Mouse (Mus musculus): ENCODE data around the gene Cd34.

The Cd34 gene

GRCm38 (mm10) chr1:194976164-194976516 is 37.5 kb downstream of the Cd34 start:
- peak; percentile 93 to 98 for DNase-seq

GRCm38 (mm10) chr1:194976517-194977370 is 38.1 kb downstream of the Cd34 start:
- peak; percentile 85 to 86 for DNase-seq

GRCm38 (mm10) chr1:194977371-194977761 is 38.7 kb downstream of the Cd34 start:
- peak; percentile 67 to 72 for DNase-seq

- peak; percentile 41 to 47 for DNase-seq
Observed at GRCm38 (mm10) chr1:194977946-194978720, 39.5 kb downstream of the Cd34 start.

GRCm38 (mm10) chr1:194980826-194981435 is 42.3 kb downstream of the Cd34 start:
- no peak for DNase-seq

GRCm38 (mm10) chr1:194982931-194983690 is 44.5 kb downstream of the Cd34 start:
- peak; percentile 39 to 48 for DNase-seq

GRCm38 (mm10) chr1:194984914-194985313 is 46.3 kb downstream of the Cd34 start:
- no peak for DNase-seq

- no peak for DNase-seq
Observed at GRCm38 (mm10) chr1:194985442-194986210, 47.0 kb downstream of the Cd34 start.

- no peak for DNase-seq
Observed at GRCm38 (mm10) chr1:194989024-194989423, 50.4 kb downstream of the Cd34 start.

GRCm38 (mm10) chr1:194990976-194991375 is 52.4 kb downstream of the Cd34 start:
- DNase-seq, result no peak

GRCm38 (mm10) chr1:194991654-194992053 is 53.0 kb downstream of the Cd34 start:
- DNase-seq, result no peak

GRCm38 (mm10) chr1:194992589-194993317 is 54.1 kb downstream of the Cd34 start:
- no peak for DNase-seq

GRCm38 (mm10) chr1:194993409-194993988 is 54.9 kb downstream of the Cd34 start:
- DNase-seq, result no peak

- no peak for DNase-seq
Observed at GRCm38 (mm10) chr1:194994262-194994661, 55.6 kb downstream of the Cd34 start.

- no peak for DNase-seq
Observed at GRCm38 (mm10) chr1:194995196-194995595, 56.6 kb downstream of the Cd34 start.

GRCm38 (mm10) chr1:194998396-194998795 is 59.8 kb downstream of the Cd34 start:
- DNase-seq, result no peak

- DNase-seq, result no peak
Observed at GRCm38 (mm10) chr1:195003328-195003727, 64.7 kb downstream of the Cd34 start.

GRCm38 (mm10) chr1:195004194-195004593 is 65.6 kb downstream of the Cd34 start:
- DNase-seq, result no peak

- no peak for DNase-seq
Observed at GRCm38 (mm10) chr1:195006267-195006666, 67.6 kb downstream of the Cd34 start.
